Mouse (Mus musculus): ENCODE results near the gene Gfm1. TPM values are rescaled to one million over a fixed set of nuclear protein-coding genes. Genes with fewer than 3 reads are reported as not detected.

Gfm1 gene
- polyA plus RNA-seq, 1 experiment from 2014 or later, result 55.4 TPM

DNA sequence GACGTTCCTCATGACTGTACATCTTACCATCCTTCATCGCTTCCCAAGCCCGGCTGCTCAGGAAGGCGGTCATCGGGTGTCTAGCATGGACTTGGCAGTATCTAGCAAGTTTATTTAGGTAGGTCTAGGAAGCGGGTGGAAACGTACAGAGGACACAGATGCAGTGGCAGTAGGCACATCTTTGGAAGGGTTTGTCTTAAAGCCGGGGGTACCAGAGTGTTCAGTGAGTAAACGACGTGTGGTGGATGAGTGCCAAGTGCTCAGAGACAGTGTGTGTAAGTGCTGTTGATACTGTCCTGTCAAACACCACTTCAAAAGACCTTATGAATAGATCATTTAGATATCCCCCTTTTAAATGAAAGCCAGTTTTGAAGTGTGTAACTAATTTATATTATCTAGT is 32.7 kb downstream of the Gfm1 start:
- DNase-seq (ENCODE audit: low spot score) (peak; percentile 28), ATAC-seq (ENCODE audit: insufficient number of reproducible peaks, low FRiP score, low TSS enrichment, low read depth) (no peak)
- Histone ChIP-seq H3K9ac (ENCODE audit: low read length) (no peak overlapping the region; the same call in 1 of the 2 replicates), H3K9me3 (ENCODE audit: control insufficient read depth, low read length) (no peaks in the 10 kb centered on the region), H3K4me3 (ENCODE audit: low read depth, low read length) (peak overlapping the region; percentile 65), H3K4me2 (ENCODE audit: low read depth, severe bottlenecking) (peak overlapping the region; percentile 72), H3K4me1 (ENCODE audit: control insufficient read depth, insufficient read depth, low read length) (0 out of 2 replicates have a peak, but pooled peaks cover 3% of the 10 kb centered on the region), H3K27ac (replicated peaks; ENCODE audit: low read depth, low read length) (no peak overlapping the region), H3K27me3 (ENCODE audit: control insufficient read depth, insufficient read depth, low read length) (no peaks in the 10 kb centered on the region), H3K36me3 (ENCODE audit: control insufficient read depth, insufficient read depth, low read length) (peaks cover 10% of the 10 kb centered on the region; the same call in 1 of the 2 replicates)
- 49% methylated on average over 10 of the region's 10 CpGs for WGBS

DNA sequence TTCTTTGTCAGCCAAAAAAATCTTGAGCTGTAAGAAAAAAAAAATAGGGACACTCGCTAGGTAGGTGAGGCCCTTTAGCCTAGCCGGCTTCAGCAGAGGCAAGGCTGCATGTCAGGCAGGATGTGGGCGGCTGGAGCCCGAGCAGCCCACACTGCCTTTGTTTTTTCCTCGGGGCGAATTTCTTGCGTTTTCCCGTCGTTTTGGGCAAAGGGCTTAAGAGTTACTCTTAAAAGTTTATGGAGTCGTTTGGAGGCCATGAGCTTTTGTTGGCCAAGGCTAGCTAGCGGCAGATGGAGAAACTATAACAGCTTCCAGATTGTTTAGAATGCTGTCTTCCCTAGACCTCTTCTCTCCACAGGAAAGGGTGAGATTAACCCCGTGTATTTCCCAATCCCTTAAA is 33.1 kb downstream of the Gfm1 start:
- H3K4me3 ChIP-seq (ENCODE audit: low read depth, low read length), result peak overlapping the region; percentile 65
- H3K9ac ChIP-seq (ENCODE audit: low read length), result peak overlapping the region; percentile 77
- H3K9me3 ChIP-seq (ENCODE audit: control insufficient read depth, low read length), result no peaks in the 10 kb centered on the region
- 0 out of 2 replicates have a peak, but pooled peaks cover 3% of the 10 kb centered on the region for H3K4me1 ChIP-seq (ENCODE audit: control insufficient read depth, insufficient read depth, low read length)
- ATAC-seq (ENCODE audit: insufficient number of reproducible peaks, low FRiP score, low TSS enrichment, low read depth) (peak; percentile 32; the same call in 1 of the 2 replicates), DNase-seq (ENCODE audit: low spot score) (peak; percentile 58)
- peak overlapping the region; percentile 72 for H3K4me2 ChIP-seq (ENCODE audit: low read depth, severe bottlenecking)
- no peaks in the 10 kb centered on the region for H3K27me3 ChIP-seq (ENCODE audit: control insufficient read depth, insufficient read depth, low read length)
- WGBS, result 2% methylated on average over 12 of the region's 12 CpGs
- H3K36me3 ChIP-seq (ENCODE audit: control insufficient read depth, insufficient read depth, low read length), result peaks cover 9% of the 10 kb centered on the region; the same call in 1 of the 2 replicates
- H3K27ac ChIP-seq (replicated peaks; ENCODE audit: low read depth, low read length), result peak overlapping the region; percentile 89

DNA sequence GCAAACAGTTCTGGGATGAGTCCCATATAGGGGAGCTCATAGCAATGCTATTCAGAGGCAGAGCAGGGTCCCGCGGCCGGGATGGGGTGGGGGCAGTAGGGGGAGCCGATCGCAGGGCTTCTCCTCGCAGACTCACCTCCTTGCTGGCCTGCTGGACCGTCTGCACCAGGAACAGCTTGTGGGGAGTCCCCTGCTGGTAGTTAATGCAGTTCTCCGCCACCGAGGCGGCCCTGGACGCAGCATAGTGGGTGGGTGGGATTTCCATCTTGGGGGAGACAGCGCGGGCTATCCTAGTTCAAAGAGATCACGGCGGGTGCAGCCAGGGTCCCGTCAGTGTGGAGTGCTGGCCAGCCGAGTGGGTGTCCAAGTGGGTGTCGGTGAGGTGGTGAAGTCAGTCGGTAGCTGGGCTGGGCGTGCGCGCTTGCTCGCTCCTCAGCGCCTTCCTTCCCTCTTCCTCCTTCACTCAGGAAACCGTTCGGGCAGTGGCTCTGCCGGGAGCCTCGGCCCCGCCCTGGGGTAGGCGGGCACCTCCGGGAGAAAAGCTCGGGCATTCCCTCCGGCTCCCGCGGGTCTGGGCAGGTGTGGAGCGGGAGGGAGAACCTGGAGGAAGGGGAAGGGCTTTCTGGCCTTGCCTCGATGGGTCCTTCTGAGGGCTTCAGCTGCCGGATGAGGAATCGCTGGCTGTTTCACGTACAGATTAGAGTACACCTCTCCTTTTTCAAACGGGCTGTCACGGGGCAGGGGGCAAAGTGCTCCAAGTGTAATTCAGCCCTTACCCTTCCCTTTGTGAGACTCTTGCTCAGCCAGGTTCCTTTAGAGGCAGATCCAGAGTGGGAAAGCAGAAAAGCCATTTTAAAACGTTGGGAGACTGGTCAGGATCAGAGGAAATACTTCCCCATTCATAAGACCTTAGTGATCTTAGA is 33.8 kb downstream of the Gfm1 start, which contains the start of gene Lxn:
Gene Lxn (minus strand): TSS at position 477 of the 923 bp plus-strand sequence.
- ATAC-seq (ENCODE audit: insufficient number of reproducible peaks, low FRiP score, low TSS enrichment, low read depth) (peak; percentile 91), DNase-seq (ENCODE audit: low spot score) (peak; percentile 82)
- peak within 1 kb of the TSS; percentile 65 for H3K4me3 ChIP-seq (ENCODE audit: low read depth, low read length)
- 0 out of 2 replicates have a peak, but pooled peaks cover 3% of the 10 kb centered on the region for H3K4me1 ChIP-seq (ENCODE audit: control insufficient read depth, insufficient read depth, low read length)
- WGBS, result under 1% methylated on average over 38 of the region's 43 CpGs
- peak within 1 kb of the TSS; percentile 72 for H3K4me2 ChIP-seq (ENCODE audit: low read depth, severe bottlenecking)
- no peaks in the 10 kb centered on the region for H3K27me3 ChIP-seq (ENCODE audit: control insufficient read depth, insufficient read depth, low read length)
- peak within 1 kb of the TSS; percentile 77 for H3K9ac ChIP-seq (ENCODE audit: low read length)
- peaks cover 8% of the 10 kb centered on the region for H3K36me3 ChIP-seq (ENCODE audit: control insufficient read depth, insufficient read depth, low read length)
- no peaks in the 10 kb centered on the region for H3K9me3 ChIP-seq (ENCODE audit: control insufficient read depth, low read length)
- H3K27ac ChIP-seq (replicated peaks; ENCODE audit: low read depth, low read length), result peak within 1 kb of the TSS; percentile 89

DNA sequence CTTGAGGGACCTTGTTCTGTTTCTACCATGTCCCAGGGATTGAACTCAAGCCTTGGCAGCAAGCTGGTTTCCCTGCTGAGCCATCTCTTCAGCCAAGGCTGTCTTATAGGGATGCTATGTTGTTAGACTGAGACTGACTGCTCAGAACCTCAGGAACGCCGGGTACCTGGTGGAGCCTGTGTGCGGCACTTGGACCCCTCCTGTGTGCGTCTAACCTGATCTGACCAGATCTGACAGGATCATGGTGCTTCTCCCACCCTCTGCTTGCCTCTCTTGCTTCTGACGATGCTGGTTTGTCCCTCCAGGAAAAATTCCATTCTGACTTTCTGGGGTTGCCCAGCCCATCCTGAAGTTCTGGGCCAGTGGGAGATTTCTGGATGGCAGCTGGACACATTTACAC is 36.7 kb downstream of the Gfm1 start:
- H3K4me2 ChIP-seq (ENCODE audit: low read depth, severe bottlenecking), result no peak overlapping the region
- WGBS, result 85% methylated on average over 5 of the region's 5 CpGs
- DNase-seq (ENCODE audit: low spot score), result no peak

DNA sequence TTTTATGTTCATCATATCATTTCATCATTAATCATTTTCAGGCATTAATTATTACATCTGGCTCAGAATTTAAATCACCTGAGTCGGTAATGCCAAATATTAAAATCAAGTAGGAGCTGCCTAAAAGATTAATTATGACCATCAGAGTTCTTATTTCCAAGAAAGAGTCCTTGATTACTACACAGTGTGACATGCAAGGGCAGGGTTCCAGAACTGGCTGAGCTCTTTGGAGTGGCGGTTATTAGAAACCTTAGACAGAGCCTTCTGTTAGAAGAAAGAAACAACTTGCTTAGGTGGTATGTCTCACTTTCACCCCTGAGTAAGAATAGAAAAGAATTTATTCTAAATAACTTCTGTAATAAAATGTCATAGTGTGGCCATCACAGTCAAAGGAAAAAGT is 37.4 kb downstream of the Gfm1 start:
- Histone ChIP-seq H3K4me1 (ENCODE audit: control insufficient read depth, insufficient read depth, low read length) (0 out of 2 replicates have a peak, but pooled peaks cover 3% of the 10 kb centered on the region), H3K4me3 (ENCODE audit: low read depth, low read length) (no peak overlapping the region), H3K9me3 (ENCODE audit: control insufficient read depth, low read length) (no peaks in the 10 kb centered on the region), H3K9ac (ENCODE audit: low read length) (no peak overlapping the region), H3K27ac (replicated peaks; ENCODE audit: low read depth, low read length) (no peak overlapping the region), H3K36me3 (ENCODE audit: control insufficient read depth, insufficient read depth, low read length) (peaks cover 2% of the 10 kb centered on the region; the same call in 1 of the 2 replicates), H3K27me3 (ENCODE audit: control insufficient read depth, insufficient read depth, low read length) (no peaks in the 10 kb centered on the region), H3K4me2 (ENCODE audit: low read depth, severe bottlenecking) (no peak overlapping the region)
- ATAC-seq (ENCODE audit: insufficient number of reproducible peaks, low FRiP score, low TSS enrichment, low read depth) (no peak), DNase-seq (ENCODE audit: low spot score) (no peak)
- WGBS, result 82% methylated on average over 2 of the region's 2 CpGs

More for the DNA sequence above, 36.7 kb downstream of the Gfm1 start:
- H3K4me3 ChIP-seq (ENCODE audit: low read depth, low read length), result no peak overlapping the region
- 0 out of 2 replicates have a peak, but pooled peaks cover 3% of the 10 kb centered on the region for H3K4me1 ChIP-seq (ENCODE audit: control insufficient read depth, insufficient read depth, low read length)
- H3K27me3 ChIP-seq (ENCODE audit: control insufficient read depth, insufficient read depth, low read length), result no peaks in the 10 kb centered on the region
- ATAC-seq (ENCODE audit: insufficient number of reproducible peaks, low FRiP score, low TSS enrichment, low read depth), result no peak
- H3K27ac ChIP-seq (replicated peaks; ENCODE audit: low read depth, low read length), result no peak overlapping the region
- H3K9me3 ChIP-seq (ENCODE audit: control insufficient read depth, low read length), result no peaks in the 10 kb centered on the region
- H3K36me3 ChIP-seq (ENCODE audit: control insufficient read depth, insufficient read depth, low read length), result peaks cover 2% of the 10 kb centered on the region; the same call in 1 of the 2 replicates
- H3K9ac ChIP-seq (ENCODE audit: low read length), result no peak overlapping the region

DNA sequence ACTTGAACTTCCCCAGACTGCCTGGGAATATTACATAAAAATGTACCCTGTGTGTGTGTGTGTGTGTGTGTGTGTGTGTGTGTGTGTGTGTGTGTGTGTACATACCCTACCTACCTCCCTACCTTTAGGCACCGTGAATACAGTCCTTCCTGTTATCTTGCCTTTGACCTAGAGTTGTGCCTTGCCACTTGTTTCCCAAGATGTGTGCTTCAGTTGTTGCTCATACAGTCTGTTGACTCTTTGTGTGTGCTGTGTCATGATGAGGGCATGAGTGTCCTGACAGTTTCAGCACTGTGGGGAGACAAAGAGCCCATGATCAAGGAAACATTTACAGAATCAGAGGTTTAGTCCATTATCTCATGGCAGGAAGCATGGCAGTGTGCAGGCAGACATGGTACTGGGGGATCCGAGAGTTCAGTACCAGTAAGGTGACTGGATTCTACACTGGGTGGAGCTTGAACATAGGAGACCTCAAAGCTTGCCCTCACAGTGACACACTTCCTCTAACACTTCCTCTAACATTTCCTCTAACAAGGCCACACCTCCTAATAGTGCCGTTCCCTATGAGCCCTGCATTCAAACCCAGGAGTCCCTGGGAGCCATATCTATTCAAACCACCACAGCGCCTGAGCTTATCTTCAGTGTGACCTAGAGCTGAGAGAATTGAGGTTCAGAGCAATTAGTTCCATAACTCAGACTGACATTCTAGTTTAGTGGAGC is 41.7 kb downstream of the Gfm1 start:
- no peaks in the 10 kb centered on the region for H3K4me1 ChIP-seq (ENCODE audit: control insufficient read depth, insufficient read depth, low read length)
- H3K36me3 ChIP-seq (ENCODE audit: control insufficient read depth, insufficient read depth, low read length), result peaks cover 4% of the 10 kb centered on the region
- H3K9me3 ChIP-seq (ENCODE audit: control insufficient read depth, low read length), result no peaks in the 10 kb centered on the region
- H3K4me3 ChIP-seq (ENCODE audit: low read depth, low read length), result no peak overlapping the region
- WGBS, result 85% methylated on average over 4 of the region's 4 CpGs
- no peak overlapping the region for H3K27ac ChIP-seq (replicated peaks; ENCODE audit: low read depth, low read length)
- ATAC-seq (ENCODE audit: insufficient number of reproducible peaks, low FRiP score, low TSS enrichment, low read depth) (no peak), DNase-seq (ENCODE audit: low spot score) (no peak)
- no peak overlapping the region for H3K4me2 ChIP-seq (ENCODE audit: low read depth, severe bottlenecking)
- H3K27me3 ChIP-seq (ENCODE audit: control insufficient read depth, insufficient read depth, low read length), result no peaks in the 10 kb centered on the region
- no peak overlapping the region for H3K9ac ChIP-seq (ENCODE audit: low read length)

DNA sequence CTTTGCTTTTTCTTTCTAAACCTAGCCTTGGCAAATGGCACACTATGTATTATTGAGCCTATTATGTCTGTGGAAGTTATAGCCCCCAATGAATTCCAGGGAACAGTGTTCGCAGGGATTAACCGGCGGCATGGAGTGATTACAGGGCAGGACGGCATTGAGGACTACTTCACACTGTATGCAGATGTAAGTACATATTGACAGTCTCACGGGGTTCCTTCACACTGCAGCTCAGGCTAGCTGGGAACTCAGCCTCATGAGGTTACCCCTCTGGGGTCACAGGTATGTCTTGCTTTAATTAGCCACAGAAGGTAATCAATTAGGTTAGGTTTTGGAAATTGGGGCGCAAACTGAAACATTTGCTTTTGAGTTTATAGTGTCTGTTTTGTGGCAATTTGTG is 43.5 kb downstream of the Gfm1 start:
- 88% methylated on average over 6 of the region's 6 CpGs for WGBS
- H3K36me3 ChIP-seq (ENCODE audit: control insufficient read depth, insufficient read depth, low read length), result peaks cover 2% of the 10 kb centered on the region

DNA sequence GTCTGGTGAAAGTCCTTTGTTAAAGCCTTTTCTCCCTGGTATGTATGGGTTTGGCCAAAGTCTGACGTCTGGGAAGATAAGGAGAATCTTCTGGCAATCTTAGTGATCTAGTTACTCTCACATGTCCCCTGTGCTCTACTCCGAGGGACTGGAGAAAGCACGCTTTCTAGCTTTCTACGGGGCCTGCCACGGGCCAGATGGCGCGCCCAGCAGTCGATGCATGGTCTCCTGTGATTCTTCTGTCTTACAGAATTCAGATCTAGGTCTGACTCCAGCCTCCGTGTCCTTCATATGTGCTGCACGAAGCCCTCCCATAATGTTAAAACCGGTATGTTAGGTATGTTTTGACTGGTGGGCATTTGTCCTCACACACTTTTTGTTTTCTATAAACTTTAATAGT is 49.9 kb downstream of the Gfm1 start:
- no peak overlapping the region for H3K9ac ChIP-seq (ENCODE audit: low read length)
- no peak overlapping the region for H3K4me3 ChIP-seq (ENCODE audit: low read depth, low read length)
- H3K27ac ChIP-seq (replicated peaks; ENCODE audit: low read depth, low read length), result no peak overlapping the region
- WGBS, result 93% methylated on average over 11 of the region's 11 CpGs
- ATAC-seq (ENCODE audit: insufficient number of reproducible peaks, low FRiP score, low TSS enrichment, low read depth) (no peak), DNase-seq (ENCODE audit: low spot score) (no peak)
- no peaks in the 10 kb centered on the region for H3K4me1 ChIP-seq (ENCODE audit: control insufficient read depth, insufficient read depth, low read length)
- H3K27me3 ChIP-seq (ENCODE audit: control insufficient read depth, insufficient read depth, low read length), result no peaks in the 10 kb centered on the region
- no peaks in the 10 kb centered on the region for H3K36me3 ChIP-seq (ENCODE audit: control insufficient read depth, insufficient read depth, low read length)
- no peak overlapping the region for H3K4me2 ChIP-seq (ENCODE audit: low read depth, severe bottlenecking)
- H3K9me3 ChIP-seq (ENCODE audit: control insufficient read depth, low read length), result no peaks in the 10 kb centered on the region

More for the DNA sequence above, 43.5 kb downstream of the Gfm1 start:
- ATAC-seq (ENCODE audit: insufficient number of reproducible peaks, low FRiP score, low TSS enrichment, low read depth) (no peak), DNase-seq (ENCODE audit: low spot score) (no peak)
- no peak overlapping the region for H3K9ac ChIP-seq (ENCODE audit: low read length)
- H3K9me3 ChIP-seq (ENCODE audit: control insufficient read depth, low read length), result no peaks in the 10 kb centered on the region
- H3K4me1 ChIP-seq (ENCODE audit: control insufficient read depth, insufficient read depth, low read length), result no peaks in the 10 kb centered on the region
- H3K27me3 ChIP-seq (ENCODE audit: control insufficient read depth, insufficient read depth, low read length), result no peaks in the 10 kb centered on the region
- H3K4me2 ChIP-seq (ENCODE audit: low read depth, severe bottlenecking), result no peak overlapping the region
- no peak overlapping the region for H3K4me3 ChIP-seq (ENCODE audit: low read depth, low read length)
- H3K27ac ChIP-seq (replicated peaks; ENCODE audit: low read depth, low read length), result no peak overlapping the region

Data from limb, embryonic 11.5 days (tissue).